Mouse (Mus musculus) liver, embryonic 14.5 days (tissue): ENCODE measurements around the gene Il1f5. TPM values are rescaled to one million over a fixed set of nuclear protein-coding genes. Genes with fewer than 3 reads are reported as not detected.
A peak's percentile ranks its signal among the peaks of the same experiment; 100 is the strongest.

Experiments used
- ATAC-seq: fragments of 200-750 bp; cut with Nextera tagmentation; 2 replicates; pipeline ENCODE4 v1.8.0; 2017; ENCODE audit warnings: moderate number of reproducible peaks, mild to moderate bottlenecking, moderate library complexity; ENCODE audit not compliant: insufficient read depth
- DNase-seq, 3 experiments: peaks; one replicate each; pipeline ENCODE4 v3.0.0-alpha.2; 2012 to 2013; ENCODE audit warnings: low read depth in 3 of 3, low spot score in 3 of 3
- H3K27ac ChIP-seq: fragments of 300-500 bp; sonication (generic); 2 replicates; pipeline ENCODE4 v1.5.1; 2014; ENCODE audit warnings: moderate library complexity, mild to moderate bottlenecking, control low read depth, inconsistent platforms
- H3K27me3 ChIP-seq: fragments of 300-500 bp; sonication (generic); 2 replicates; pipeline ENCODE4 v1.6.1; 2014; ENCODE audit warnings: mild to moderate bottlenecking, low read length, moderate library complexity; ENCODE audit not compliant: control insufficient read depth, insufficient read depth
- H3K36me3 ChIP-seq: fragments of 300-500 bp; sonication (generic); replicated peaks from 2 replicates; pipeline ENCODE4 v1.6.1; 2014; ENCODE audit warnings: low read depth; ENCODE audit not compliant: control insufficient read depth, insufficient read depth
- H3K4me1 ChIP-seq, 2 experiments: fragments of 200-500 bp in 1 of 2; fragments of 300-500 bp in 1 of 2; sonication (generic) in 1 of 2; replicated peaks; 2 replicates each; pipeline ENCODE4 v1.6.1; 2012 to 2014; ENCODE audit warnings: antibody characterized with exemption in 1 of 2, inconsistent platforms in 1 of 2, low read length in 1 of 2; ENCODE audit not compliant: control insufficient read depth in 2 of 2, insufficient read depth in 2 of 2
- H3K4me2 ChIP-seq: fragments of 300-500 bp; sonication (generic); 2 replicates; pipeline ENCODE4 v1.6.1; 2014; ENCODE audit warnings: low read depth, mild to moderate bottlenecking, control low read depth, moderate library complexity
- H3K4me3 ChIP-seq, 2 experiments: fragments of 200-500 bp in 1 of 2; fragments of 300-500 bp in 1 of 2; sonication (generic) in 1 of 2; 2 replicates each; pipeline ENCODE4 v1.5.1; 2012 to 2014; ENCODE audit warnings: low read depth in 2 of 2, low read length in 2 of 2, mild to moderate bottlenecking in 2 of 2, control low read depth in 1 of 2, inconsistent platforms in 1 of 2, moderate library complexity in 1 of 2; ENCODE audit not compliant: insufficient read depth in 1 of 2
- H3K9ac ChIP-seq: fragments of 300-500 bp; sonication (generic); replicated peaks from 2 replicates; pipeline ENCODE4 v1.6.1; 2014; ENCODE audit warnings: mild to moderate bottlenecking, control low read depth, moderate library complexity
- H3K9me3 ChIP-seq: fragments of 300-500 bp; sonication (generic); 2 replicates; pipeline ENCODE4 v1.6.1; 2016; ENCODE audit warnings: low read length, mixed read lengths; ENCODE audit not compliant: control insufficient read depth
- CTCF ChIP-seq: IDR thresholded peaks from 2 replicates; pipeline ENCODE4 v1.5.1; 2016; ENCODE audit warnings: antibody characterized with exemption, low read depth, control low read depth
- EP300 ChIP-seq: IDR thresholded peaks from 2 replicates; pipeline ENCODE4 v1.6.1; 2016; ENCODE audit warnings: antibody characterized with exemption, low read depth
- WGBS: fragments of 180-500 bp; shearing (Covaris S2); extraction: QIAGEN DNeasy Blood & Tissue Kit; methylation state at CpG from one replicate; pipeline ENCODE4 v1.1.7; 2014; ENCODE audit not compliant: insufficient replicate concordance; 5-methylcytosine and 5-hydroxymethylcytosine counted together
- polyA plus RNA-seq, 2 experiments: library from polyadenylated mRNA; depleted of rRNA in 1 of 2; stranded (reverse) in 1 of 2; unstranded in 1 of 2; fragments of >200 nt; fragmentation: Nextera tagmentation in 1 of 2; extraction: Ambion mirVana in 1 of 2; gene quantifications; 2 replicates each; pipeline versions ENCODE4 v1.2.1 to v1.2.3; 2012 to 2014

Gene Il1f5
- polyA plus RNA-seq, 2 experiments, result not detected

DNA sequence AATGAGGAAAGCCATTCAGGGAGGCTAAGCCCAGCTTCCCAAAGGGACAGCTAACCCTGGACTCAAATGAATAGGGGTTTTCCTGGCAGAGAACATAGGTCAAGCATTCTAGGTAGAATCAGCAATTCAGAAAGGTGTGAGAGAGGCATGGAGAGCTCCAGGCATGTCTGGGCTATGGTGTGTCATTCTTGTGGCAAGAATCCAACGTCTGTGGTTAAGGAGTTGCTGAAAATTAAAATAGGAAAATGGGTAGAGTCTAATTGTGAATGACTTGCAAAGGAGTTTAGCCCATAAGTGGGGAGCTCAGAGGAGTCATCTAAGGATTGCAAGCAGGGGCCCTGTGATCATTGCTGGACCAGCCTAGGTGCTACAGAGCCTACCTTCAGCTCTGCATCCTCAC, 17.9 kb downstream of the Il1f5 start:
- no peak overlapping the region for H3K4me2 ChIP-seq
- ATAC-seq, result no peak
- H3K9ac ChIP-seq, result no peak overlapping the region
- 11% methylated on average over 1 of the region's 1 CpGs for WGBS
- TF ChIP-seq EP300 (no peak), CTCF (no peak)
- DNase-seq, result no peak
- H3K27ac ChIP-seq, result no peak overlapping the region
- H3K36me3 ChIP-seq, result no peaks in the 10 kb centered on the region
- H3K4me3 ChIP-seq, result no peak overlapping the region
- H3K4me1 ChIP-seq, result no peaks in the 10 kb centered on the region
- no peaks in the 10 kb centered on the region for H3K27me3 ChIP-seq
- no peaks in the 10 kb centered on the region for H3K9me3 ChIP-seq

DNA sequence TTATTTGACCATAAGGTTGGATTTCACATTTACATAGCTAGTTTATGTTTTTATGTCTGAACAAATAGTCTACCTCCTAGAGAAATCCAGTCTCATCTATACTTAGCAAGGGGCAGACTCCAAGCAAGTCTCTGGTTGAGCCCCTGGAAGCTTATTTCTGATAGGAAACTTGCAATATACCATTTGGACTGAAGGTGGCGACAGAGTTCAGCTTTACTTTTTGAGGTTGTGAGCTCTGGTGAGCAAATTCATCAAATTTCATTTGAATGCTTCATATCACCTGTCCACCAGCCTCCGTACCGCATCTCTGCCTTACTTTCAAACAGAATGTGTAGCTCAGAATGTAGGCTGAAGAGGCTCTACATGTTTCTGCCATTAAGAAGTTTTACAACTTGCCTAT, 20.1 kb downstream of the Il1f5 start:
- Histone ChIP-seq H3K4me2 (no peak overlapping the region), H3K36me3 (no peaks in the 10 kb centered on the region), H3K27ac (no peak overlapping the region), H3K9me3 (no peaks in the 10 kb centered on the region), H3K4me3 (no peak overlapping the region), H3K9ac (no peak overlapping the region), H3K4me1 (no peaks in the 10 kb centered on the region), H3K27me3 (no peaks in the 10 kb centered on the region)
- 2% methylated on average over 3 of the region's 3 CpGs for WGBS
- peak; percentile 22 to 32 (median 25) for DNase-seq
- TF ChIP-seq CTCF, result peak; percentile 63
- TF ChIP-seq EP300, result no peak
- ATAC-seq, result no peak

DNA sequence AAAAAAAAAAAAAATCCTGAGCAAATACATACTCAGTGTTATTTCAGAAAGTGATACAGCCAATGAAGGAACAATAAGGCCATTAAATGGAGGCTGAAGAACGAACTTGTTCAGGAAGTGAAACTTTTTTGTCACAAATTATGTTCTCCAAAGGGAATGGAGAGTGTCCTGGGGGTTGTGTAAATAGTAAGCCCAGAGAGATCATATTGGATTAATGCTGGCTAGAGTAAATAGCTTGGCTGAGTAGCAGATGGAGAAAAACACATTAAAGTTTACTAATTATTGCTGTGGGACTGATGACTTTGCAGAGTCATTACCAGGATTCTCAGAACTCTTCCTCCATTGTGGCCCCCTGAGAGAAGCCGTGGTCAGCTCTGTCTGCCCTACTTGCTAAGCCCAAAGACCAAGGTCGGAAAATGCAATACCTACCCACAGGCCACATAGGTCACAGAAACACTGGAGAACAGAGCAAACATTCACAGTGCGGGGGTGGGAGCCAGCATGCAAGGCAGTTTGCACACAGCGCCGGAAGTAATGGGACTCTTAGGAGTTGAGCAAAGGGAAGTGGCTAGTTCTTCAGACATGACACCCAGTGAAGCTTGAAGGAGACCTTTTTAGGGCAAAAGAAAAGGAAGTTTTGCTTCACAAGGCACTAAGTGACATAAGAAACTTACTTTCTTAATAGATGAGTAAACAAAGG, 34.7 kb downstream of the Il1f5 start:
- DNase-seq (peak; percentile 27 to 33 (median 30)), ATAC-seq (peak; percentile 65)
- no peaks in the 10 kb centered on the region for H3K9me3 ChIP-seq
- H3K36me3 ChIP-seq, result no peaks in the 10 kb centered on the region
- no peak overlapping the region for H3K4me2 ChIP-seq
- no peak overlapping the region for H3K4me3 ChIP-seq
- 27% methylated on average over 6 of the region's 6 CpGs for WGBS
- no peak overlapping the region for H3K27ac ChIP-seq
- H3K27me3 ChIP-seq, result no peaks in the 10 kb centered on the region
- H3K4me1 ChIP-seq, result no peaks in the 10 kb centered on the region; a peak in 2 of 4 replicates
- TF ChIP-seq EP300, result no peak
- no peak for TF ChIP-seq CTCF
- H3K9ac ChIP-seq, result no peak overlapping the region

DNA sequence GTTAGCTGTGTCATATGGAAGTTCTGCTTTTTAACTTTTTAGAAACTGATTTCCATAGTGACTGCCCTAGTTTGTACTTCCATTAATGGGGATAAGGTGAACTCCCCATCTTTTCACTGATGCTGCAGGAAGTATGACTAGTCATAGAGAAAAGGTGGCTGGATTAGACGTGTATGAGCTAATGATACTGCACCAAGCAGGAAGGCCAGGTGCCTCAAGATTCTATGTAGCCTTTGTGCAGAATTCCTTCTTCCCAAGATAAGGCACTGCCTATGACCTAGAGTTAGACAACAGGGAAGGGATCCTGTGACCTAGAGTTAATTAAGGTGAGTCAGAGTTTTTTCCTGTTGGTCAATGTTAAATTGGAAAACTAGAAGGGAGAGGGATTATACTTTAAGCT, 40.2 kb downstream of the Il1f5 start:
- H3K4me1 ChIP-seq, result no peaks in the 10 kb centered on the region; a peak in 1 of 4 replicates
- DNase-seq, result no peak

DNA sequence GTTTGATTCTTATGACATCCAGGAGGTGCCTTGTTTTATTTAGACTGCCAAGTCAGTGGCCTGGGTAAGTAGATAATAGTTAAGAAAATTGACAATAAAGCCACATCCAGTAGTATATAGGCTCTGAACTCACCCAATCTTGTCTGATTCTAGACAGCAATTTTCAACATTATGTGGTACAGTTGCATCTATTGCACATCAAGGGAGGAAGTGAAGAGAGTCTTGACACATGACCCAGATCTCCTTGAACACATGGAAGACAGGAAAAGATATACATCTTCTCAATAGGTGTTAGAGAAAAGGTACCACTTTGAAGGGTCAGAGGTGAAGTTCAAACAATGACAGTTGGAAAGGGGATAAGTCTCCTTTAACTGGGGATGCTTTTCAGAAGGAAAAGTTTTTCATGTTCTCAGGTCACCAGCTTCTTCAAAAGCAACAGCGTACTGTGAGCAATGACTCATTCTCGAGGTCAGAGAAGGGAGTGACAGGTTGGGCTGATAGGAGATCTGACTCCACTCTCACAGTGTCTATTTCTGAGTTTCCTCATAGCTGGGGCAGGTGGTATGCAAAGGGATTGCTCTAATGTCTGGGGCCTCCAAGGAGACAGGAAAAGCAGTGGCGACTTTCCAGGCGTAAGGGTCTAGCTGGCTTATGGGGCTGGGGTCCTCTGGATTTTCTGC, 41.3 kb downstream of the Il1f5 start:
- H3K4me1 ChIP-seq, result no peaks in the 10 kb centered on the region
- no peak overlapping the region for H3K4me2 ChIP-seq
- H3K36me3 ChIP-seq, result no peaks in the 10 kb centered on the region
- H3K27ac ChIP-seq, result no peak overlapping the region
- peak in 1 of 3 experiments; percentile 7 for DNase-seq
- H3K4me3 ChIP-seq, result no peak overlapping the region
- H3K9me3 ChIP-seq, result no peaks in the 10 kb centered on the region
- TF ChIP-seq CTCF (no peak), EP300 (no peak)
- no peak for ATAC-seq
- 34% methylated on average over 4 of the region's 4 CpGs for WGBS
- H3K9ac ChIP-seq, result no peak overlapping the region
- no peaks in the 10 kb centered on the region for H3K27me3 ChIP-seq

More for the DNA sequence above, 40.2 kb downstream of the Il1f5 start:
- no peaks in the 10 kb centered on the region for H3K36me3 ChIP-seq
- ATAC-seq, result no peak
- no peaks in the 10 kb centered on the region for H3K9me3 ChIP-seq
- H3K4me2 ChIP-seq, result no peak overlapping the region
- H3K9ac ChIP-seq, result no peak overlapping the region
- TF ChIP-seq CTCF, result no peak
- no peak for TF ChIP-seq EP300
- WGBS, result 37% methylated on average over 1 of the region's 1 CpGs
- H3K4me3 ChIP-seq, result no peak overlapping the region
- H3K27me3 ChIP-seq, result no peaks in the 10 kb centered on the region
- H3K27ac ChIP-seq, result no peak overlapping the region

Other genes with a start within 250 kb of the Il1f5 start
- 0.15 and 0.17 TPM in 2 replicates for gene Hnmt, start 227.6 kb upstream of the Il1f5 start, polyA plus RNA-seq (2012; rRNA removed)
- 0.33 and 0.52 TPM in 2 replicates for gene Hnmt, start 227.6 kb upstream of the Il1f5 start, polyA plus RNA-seq (2014; fragmentation: Nextera tagmentation; extraction: Ambion mirVana)
- not detected in 2 replicates for gene Tbpl2, start 180.4 kb upstream of the Il1f5 start, polyA plus RNA-seq (2012; rRNA removed)
- not detected in 2 replicates for gene Tbpl2, start 180.4 kb upstream of the Il1f5 start, polyA plus RNA-seq (2014; fragmentation: Nextera tagmentation; extraction: Ambion mirVana)
- not detected in 2 replicates for gene Il1f8, start 123.8 kb upstream of the Il1f5 start, polyA plus RNA-seq (2012; rRNA removed)
- gene Il1f8, start 123.8 kb upstream of the Il1f5 start, polyA plus RNA-seq (2014; fragmentation: Nextera tagmentation; extraction: Ambion mirVana), result not detected in 2 replicates
- gene Il1f9, start 90.5 kb upstream of the Il1f5 start, polyA plus RNA-seq (2012; rRNA removed), result 0.08 and 0.12 TPM in 2 replicates
- gene Il1f9, start 90.5 kb upstream of the Il1f5 start, polyA plus RNA-seq (2014; fragmentation: Nextera tagmentation; extraction: Ambion mirVana), result 0.08 and 0.11 TPM in 2 replicates
- gene Il1f6, start 61.5 kb upstream of the Il1f5 start, polyA plus RNA-seq (2012; rRNA removed), result not detected in 2 replicates
- not detected in 2 replicates for gene Il1f6, start 61.5 kb upstream of the Il1f5 start, polyA plus RNA-seq (2014; fragmentation: Nextera tagmentation; extraction: Ambion mirVana)
- gene Il1f10, start 14.2 kb downstream of the Il1f5 start, polyA plus RNA-seq (2012; rRNA removed), result not detected in 2 replicates
- not detected in 2 replicates for gene Il1f10, start 14.2 kb downstream of the Il1f5 start, polyA plus RNA-seq (2014; fragmentation: Nextera tagmentation; extraction: Ambion mirVana)
- 3.7 and 4.8 TPM in 2 replicates for gene Il1rn, start 59.9 kb downstream of the Il1f5 start, polyA plus RNA-seq (2012; rRNA removed)
- 6.3 and 6.4 TPM in 2 replicates for gene Il1rn, start 59.9 kb downstream of the Il1f5 start, polyA plus RNA-seq (2014; fragmentation: Nextera tagmentation; extraction: Ambion mirVana)
- gene Psd4, start 90.6 kb downstream of the Il1f5 start, polyA plus RNA-seq (2012; rRNA removed), result 5.8 and 7.5 TPM in 2 replicates
- gene Psd4, start 90.6 kb downstream of the Il1f5 start, polyA plus RNA-seq (2014; fragmentation: Nextera tagmentation; extraction: Ambion mirVana), result 5.0 and 6.0 TPM in 2 replicates
- gene Pax8, start 198.6 kb downstream of the Il1f5 start, polyA plus RNA-seq (2012; rRNA removed), result 0.03 TPM in 2 replicates
- gene Pax8, start 198.6 kb downstream of the Il1f5 start, polyA plus RNA-seq (2014; fragmentation: Nextera tagmentation; extraction: Ambion mirVana), result not detected in 2 replicates